Mouse (Mus musculus) olfactory bulb, adult 2 months (tissue): Measurements from ENCODE around the gene Hyal6.

Experiments used
- CTCF ChIP-seq: fragments of 200-500 bp; IDR thresholded peaks from 2 replicates; pipeline ENCODE4 v1.5.1; 2012; ENCODE audit warnings: low read depth, mild to moderate bottlenecking, low read length, moderate library complexity; ENCODE audit not compliant: insufficient read depth
- POLR2A ChIP-seq: fragments of 200-500 bp; IDR thresholded peaks from 2 replicates; pipeline ENCODE4 v1.6.1; 2012; ENCODE audit warnings: mild to moderate bottlenecking, low read depth, low read length, moderate library complexity; ENCODE audit not compliant: insufficient read depth

- TF ChIP-seq CTCF (no peak), POLR2A (no peak)
Measured at GRCm38 (mm10) chr6:24759281-24759680, 26.2 kb downstream of the Hyal6 start.
